Mouse (Mus musculus): ENCODE results near the gene Sema6b.
"Not testable (repeated sequence)": the region's sequence is repeated elsewhere in the genome, so short reads cannot be mapped to it uniquely, and the experiment has no call there.

Sema6b gene

GRCm38 (mm10) chr17:56080781-56081585 is 59.2 kb downstream of the Sema6b start:
- no peak for DNase-seq (ENCODE audit: low spot score)

GRCm38 (mm10) chr17:56079921-56080320 is 60.2 kb downstream of the Sema6b start:
- DNase-seq (ENCODE audit: low spot score) = no peak

GRCm38 (mm10) chr17:56078880-56079795 is 61.0 kb downstream of the Sema6b start, which contains the start of gene Hdgfl2:
Gene Hdgfl2, plus strand, starts transcription at chr17:56079634.
- DNase-seq (ENCODE audit: low spot score) = peak; percentile 100

GRCm38 (mm10) chr17:56078361-56078760 is 61.8 kb downstream of the Sema6b start:
- not testable (repeated sequence) for DNase-seq (ENCODE audit: low spot score)

GRCm38 (mm10) chr17:56077523-56077922 is 62.6 kb downstream of the Sema6b start:
- DNase-seq (ENCODE audit: low spot score) = no peak

GRCm38 (mm10) chr17:56074827-56075208 is 65.3 kb downstream of the Sema6b start, which contains the start of gene Ubxn6:
Gene Ubxn6, minus strand, starts transcription at chr17:56075028.
- peak; percentile 99 for DNase-seq (ENCODE audit: low spot score)

- peak; percentile 77 for DNase-seq (ENCODE audit: low spot score)
These were observed 65.9 kb downstream of the Sema6b start for GRCm38 (mm10) chr17:56074097-56074826.

Data from T-cell, adult 2 months (primary cell).